Mouse (Mus musculus) c-Kit-positive CD71-positive TER-119-positive erythroid progenitor cells, embryonic 14.5 days (primary cell): ENCODE measurements around the gene Gm4177.
"Not testable (repeated sequence)": the region's sequence is repeated elsewhere in the genome, so short reads cannot be mapped to it uniquely, and the experiment has no call there.

Experiments used
- DNase-seq: peaks from one replicate; pipeline ENCODE4 v3.0.0-alpha.2; 2013; ENCODE audit warnings: low spot score

Gm4177 gene

GRCm38 (mm10) chr7:21796628-21797027 lies at the start of gene Gm4177:
Gm4177 (minus strand) TSS chr7:21796728.
- not testable (repeated sequence) for DNase-seq

GRCm38 (mm10) chr7:21844167-21844566 lies 47.6 kb upstream of the Gm4177 start, which contains the start of gene Gm5725:
Gm5725 (minus strand) TSS chr7:21844267.
- not testable (repeated sequence) for DNase-seq

GRCm38 (mm10) chr7:21832051-21832450 lies 35.5 kb upstream of the Gm4177 start, which contains the start of gene Vmn1r135:
Vmn1r135 (plus strand) TSS chr7:21832351.
- not testable (repeated sequence) for DNase-seq

GRCm38 (mm10) chr7:21761375-21761774 lies 35.2 kb downstream of the Gm4177 start, which contains the start of gene Gm4175:
Gm4175 (minus strand) TSS chr7:21761475.
- not testable (repeated sequence) for DNase-seq
